Mouse (Mus musculus): ENCODE data around the gene Igf1. TPM values are rescaled to one million over a fixed set of nuclear protein-coding genes. Genes with fewer than 3 reads are reported as not detected.

Gene Igf1
- polyA plus RNA-seq, 1 experiment from 2014 or later: 142 TPM

Other genes starting within 250 kb of the Igf1 start
- 0.75 and 1.2 TPM in 2 replicates for gene Pmch, start 232.8 kb downstream of the Igf1 start, polyA plus RNA-seq (2014; fragmentation: Nextera tagmentation; extraction: Ambion mirVana)

Measured in embryonic facial prominence, embryonic 14.5 days (tissue).